Mouse (Mus musculus): ENCODE results near the gene Dnajb2. TPM values are rescaled to one million over a fixed set of nuclear protein-coding genes. Genes with fewer than 3 reads are reported as not detected.
A peak's percentile ranks its signal among the peaks of the same experiment; 100 is the strongest.

Gene Dnajb2
- polyA plus RNA-seq, 1 experiment from 2014 or later = 72.9 TPM

GRCm38 (mm10) chr1:75244175-75244826, 8.1 kb downstream of the Dnajb2 start:
- ATAC-seq (replicated peaks) = peak; percentile 18; the same call in 1 of the 2 replicates
- no peaks in the 10 kb centered on the region for H3K27me3 ChIP-seq (replicated peaks)
- H3K4me2 ChIP-seq = no peak overlapping the region
- no peak overlapping the region for H3K4me3 ChIP-seq
- H3K4me1 ChIP-seq = no peaks in the 10 kb centered on the region
- no peaks in the 10 kb centered on the region; the same call in 1 of the 2 replicates for H3K36me3 ChIP-seq (replicated peaks)
- H3K9me3 ChIP-seq = no peaks in the 10 kb centered on the region
- WGBS = 88% methylated on average over 12 of the region's 12 CpGs
- H3K9ac ChIP-seq = no peak overlapping the region
- no peak overlapping the region for H3K27ac ChIP-seq

- no peak overlapping the region for H3K4me3 ChIP-seq
- H3K27ac ChIP-seq = no peak overlapping the region
- 13% methylated on average over 4 of the region's 4 CpGs for WGBS
- H3K9ac ChIP-seq = no peak overlapping the region
- no peak overlapping the region for H3K4me2 ChIP-seq
- no peaks in the 10 kb centered on the region for H3K27me3 ChIP-seq (replicated peaks)
- H3K9me3 ChIP-seq = no peaks in the 10 kb centered on the region
- peak; percentile 73 for ATAC-seq (replicated peaks)
- H3K4me1 ChIP-seq = no peaks in the 10 kb centered on the region
- H3K36me3 ChIP-seq (replicated peaks) = no peaks in the 10 kb centered on the region; the same call in 1 of the 2 replicates
These were observed 8.6 kb downstream of the Dnajb2 start for GRCm38 (mm10) chr1:75244836-75245235.

GRCm38 (mm10) chr1:75247071-75247930, 11.1 kb downstream of the Dnajb2 start:
- 82% methylated on average over 16 of the region's 16 CpGs for WGBS
- Histone ChIP-seq H3K9me3 (no peaks in the 10 kb centered on the region), H3K27me3 (replicated peaks) (no peaks in the 10 kb centered on the region), H3K4me2 (no peak overlapping the region), H3K27ac (no peak overlapping the region), H3K36me3 (replicated peaks) (no peaks in the 10 kb centered on the region), H3K4me3 (no peak overlapping the region), H3K4me1 (peaks cover 7% of the 10 kb centered on the region), H3K9ac (no peak overlapping the region)
- ATAC-seq (replicated peaks) = no peak

DNA sequence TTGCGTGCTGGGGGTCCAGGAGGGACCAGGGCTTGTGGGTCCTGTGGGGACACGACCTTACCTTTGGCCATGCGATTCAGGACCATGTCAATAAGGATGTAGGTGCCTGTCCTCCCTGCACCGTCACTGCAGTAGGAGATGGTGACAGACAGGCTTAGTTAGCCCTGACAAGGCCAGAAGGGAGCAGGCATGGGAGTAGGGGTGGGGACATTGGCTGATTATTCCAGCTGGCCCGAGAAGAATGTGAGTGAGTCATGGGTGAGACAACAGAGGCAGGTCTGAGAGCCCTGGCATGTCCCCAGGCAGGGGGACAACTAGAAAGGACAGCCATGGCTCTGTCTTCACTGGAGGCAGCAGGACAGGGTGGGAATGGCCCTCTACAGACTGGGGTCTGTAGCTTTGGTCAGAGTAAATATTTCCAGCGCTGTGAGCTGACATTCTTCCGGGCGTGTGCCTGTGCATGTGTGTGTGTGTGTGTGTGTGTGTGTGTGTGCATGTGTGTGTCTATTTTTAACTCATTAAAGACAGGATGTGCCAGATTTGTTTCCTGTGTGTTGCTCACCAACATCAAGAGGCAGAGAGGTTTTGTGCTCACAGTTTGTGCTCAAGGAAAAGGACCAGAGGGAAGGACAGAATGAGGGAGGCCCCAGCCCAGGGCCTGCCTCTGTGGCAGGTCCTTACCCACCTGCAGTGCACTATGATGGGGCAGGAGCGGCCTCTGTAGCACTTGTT, 12.0 kb downstream of the Dnajb2 start:
- H3K9me3 ChIP-seq = no peaks in the 10 kb centered on the region
- no peaks in the 10 kb centered on the region for H3K36me3 ChIP-seq (replicated peaks)
- no peak for ATAC-seq (replicated peaks)
- H3K4me3 ChIP-seq = no peak overlapping the region
- WGBS = 63% methylated on average over 9 of the region's 9 CpGs
- H3K4me1 ChIP-seq = peaks cover 7% of the 10 kb centered on the region
- H3K27ac ChIP-seq = no peak overlapping the region
- H3K27me3 ChIP-seq (replicated peaks) = 0 out of 2 replicates have a peak, but pooled peaks cover 6% of the 10 kb centered on the region
- no peak overlapping the region for H3K9ac ChIP-seq
- no peak overlapping the region for H3K4me2 ChIP-seq

GRCm38 (mm10) chr1:75250498-75250897, 14.3 kb downstream of the Dnajb2 start:
- WGBS = 55% methylated on average over 3 of the region's 3 CpGs
- no peak for ATAC-seq (replicated peaks)
- Histone ChIP-seq H3K36me3 (replicated peaks) (no peaks in the 10 kb centered on the region), H3K9me3 (no peaks in the 10 kb centered on the region), H3K4me3 (no peak overlapping the region), H3K4me2 (no peak overlapping the region), H3K27ac (no peak overlapping the region), H3K27me3 (replicated peaks) (0 out of 2 replicates have a peak, but pooled peaks cover 7% of the 10 kb centered on the region), H3K4me1 (peaks cover 7% of the 10 kb centered on the region), H3K9ac (no peak overlapping the region)

GRCm38 (mm10) chr1:75251112-75251970, 15.1 kb downstream of the Dnajb2 start:
- ATAC-seq (replicated peaks) = peak; percentile 45; the same call in 1 of the 2 replicates
- WGBS = 3% methylated on average over 21 of the region's 22 CpGs
- no peaks in the 10 kb centered on the region for H3K9me3 ChIP-seq
- H3K4me1 ChIP-seq = peaks cover 7% of the 10 kb centered on the region
- H3K4me2 ChIP-seq = peak overlapping the region; percentile 53
- H3K36me3 ChIP-seq (replicated peaks) = no peaks in the 10 kb centered on the region
- no peak overlapping the region for H3K27ac ChIP-seq
- 0 out of 2 replicates have a peak, but pooled peaks cover 7% of the 10 kb centered on the region for H3K27me3 ChIP-seq (replicated peaks)
- peak overlapping the region; percentile 2; the same call in 1 of the 2 replicates for H3K9ac ChIP-seq
- peak overlapping the region; percentile 28 for H3K4me3 ChIP-seq

- ATAC-seq (replicated peaks) = 0 out of 2 replicates have a peak, but pooled peaks have one; percentile 7
- no peaks in the 10 kb centered on the region for H3K9me3 ChIP-seq
- H3K4me2 ChIP-seq = no peak overlapping the region
- H3K4me3 ChIP-seq = no peak overlapping the region
- H3K4me1 ChIP-seq = peaks cover 7% of the 10 kb centered on the region
- no peaks in the 10 kb centered on the region for H3K36me3 ChIP-seq (replicated peaks)
- H3K9ac ChIP-seq = no peak overlapping the region
- 0 out of 2 replicates have a peak, but pooled peaks cover 7% of the 10 kb centered on the region for H3K27me3 ChIP-seq (replicated peaks)
- WGBS = 74% methylated on average over 13 of the region's 13 CpGs
- H3K27ac ChIP-seq = no peak overlapping the region
These were observed 16.1 kb downstream of the Dnajb2 start for GRCm38 (mm10) chr1:75252308-75252707.

DNA sequence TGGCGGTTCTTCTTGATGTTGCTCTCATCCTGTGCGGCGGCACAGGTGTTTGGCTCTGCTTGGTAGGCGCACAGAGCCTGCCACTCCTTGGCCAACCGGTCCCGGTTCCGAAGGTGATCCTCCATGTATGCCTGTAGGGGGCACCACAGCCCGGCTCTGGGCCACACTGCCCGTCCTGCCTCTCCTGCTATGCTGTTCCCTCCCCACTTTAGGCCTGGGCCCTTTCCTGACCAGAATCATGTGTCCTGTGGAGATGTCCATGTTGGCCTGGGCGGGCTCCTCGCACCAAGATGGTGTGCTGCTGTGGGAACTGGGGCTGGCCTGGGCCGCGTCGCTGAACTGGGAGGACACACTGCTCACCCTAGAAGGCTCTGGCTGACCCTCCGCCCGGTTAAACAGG, 16.8 kb downstream of the Dnajb2 start:
- H3K4me1 ChIP-seq = peaks cover 7% of the 10 kb centered on the region
- H3K9me3 ChIP-seq = no peaks in the 10 kb centered on the region
- 0 out of 2 replicates have a peak, but pooled peaks cover 7% of the 10 kb centered on the region for H3K27me3 ChIP-seq (replicated peaks)
- no peak for ATAC-seq (replicated peaks)
- H3K36me3 ChIP-seq (replicated peaks) = no peaks in the 10 kb centered on the region
- H3K9ac ChIP-seq = no peak overlapping the region
- H3K4me2 ChIP-seq = no peak overlapping the region
- 79% methylated on average over 16 of the region's 16 CpGs for WGBS
- H3K4me3 ChIP-seq = no peak overlapping the region
- no peak overlapping the region for H3K27ac ChIP-seq

DNA sequence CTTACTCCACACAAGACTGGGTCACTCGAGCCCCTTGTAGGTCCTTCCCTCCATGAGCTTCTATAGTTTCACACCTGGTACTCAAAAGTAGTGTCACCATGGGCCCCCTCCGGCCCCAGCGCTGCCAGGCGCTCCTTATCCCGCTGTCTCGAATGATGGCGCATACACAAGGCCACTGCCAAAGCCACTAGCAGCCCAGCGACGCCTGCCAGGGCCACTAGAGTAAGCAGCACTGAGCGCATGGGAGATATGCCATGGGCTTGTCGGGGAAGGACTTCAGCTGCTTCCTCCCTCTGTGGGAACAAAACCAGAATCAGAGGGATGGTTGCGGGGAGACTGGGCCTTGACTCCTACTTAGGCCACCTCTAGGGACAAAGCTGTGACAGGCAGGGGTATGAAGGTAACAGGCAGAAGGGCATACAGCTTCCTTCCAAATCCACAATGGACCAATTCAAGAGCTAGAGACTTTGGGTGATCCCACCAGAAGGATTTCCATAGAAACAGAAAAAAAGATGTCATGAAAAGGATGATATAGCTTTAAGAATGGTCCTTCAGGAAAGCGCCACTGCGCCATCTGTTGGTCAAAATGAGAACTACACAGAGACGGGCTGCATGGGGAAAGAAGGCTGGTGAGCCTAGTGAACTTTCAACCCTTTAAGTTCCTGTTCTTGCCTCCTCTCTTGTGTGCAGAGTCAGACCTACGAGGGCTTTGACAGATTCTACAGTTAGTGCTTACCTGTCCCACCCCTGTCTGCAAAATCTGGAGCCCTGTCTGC, 17.8 kb downstream of the Dnajb2 start:
- peaks cover 7% of the 10 kb centered on the region for H3K4me1 ChIP-seq
- no peaks in the 10 kb centered on the region for H3K36me3 ChIP-seq (replicated peaks)
- H3K4me3 ChIP-seq = no peak overlapping the region
- H3K9me3 ChIP-seq = no peaks in the 10 kb centered on the region
- ATAC-seq (replicated peaks) = no peak; the same call in 1 of the 2 replicates
- H3K27ac ChIP-seq = no peak overlapping the region
- H3K4me2 ChIP-seq = no peak overlapping the region
- 0 out of 2 replicates have a peak, but pooled peaks cover 10% of the 10 kb centered on the region for H3K27me3 ChIP-seq (replicated peaks)
- H3K9ac ChIP-seq = no peak overlapping the region
- 66% methylated on average over 16 of the region's 16 CpGs for WGBS

DNA sequence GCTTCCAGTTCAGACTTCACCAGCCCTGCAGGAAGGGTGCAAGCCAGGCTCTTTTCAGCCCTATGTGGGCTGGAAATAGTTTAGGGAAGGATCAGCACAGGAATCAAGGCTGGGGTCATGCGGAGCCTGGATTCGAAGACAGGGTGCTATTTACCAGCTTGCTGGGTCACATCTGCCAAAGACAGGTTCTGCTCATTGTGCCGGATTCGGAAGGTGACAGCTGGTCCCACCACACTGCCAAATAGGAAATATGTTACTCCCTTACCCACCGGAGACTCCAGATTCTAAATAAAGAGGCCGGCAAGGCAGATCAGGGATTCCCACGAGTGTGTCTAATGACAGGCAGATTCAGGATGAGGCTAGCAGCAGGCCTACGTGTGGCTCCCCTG, 18.4 kb downstream of the Dnajb2 start:
- no peak for ATAC-seq (replicated peaks)
- no peak overlapping the region for H3K4me3 ChIP-seq
- H3K36me3 ChIP-seq (replicated peaks) = no peaks in the 10 kb centered on the region
- H3K9ac ChIP-seq = no peak overlapping the region
- H3K27me3 ChIP-seq (replicated peaks) = 0 out of 2 replicates have a peak, but pooled peaks cover 10% of the 10 kb centered on the region
- no peak overlapping the region for H3K4me2 ChIP-seq
- H3K4me1 ChIP-seq = peaks cover 7% of the 10 kb centered on the region
- H3K27ac ChIP-seq = no peak overlapping the region
- H3K9me3 ChIP-seq = no peaks in the 10 kb centered on the region
- 61% methylated on average over 8 of the region's 8 CpGs for WGBS

Measured in midbrain, embryonic 15.5 days (tissue).